Mouse (Mus musculus) c-Kit-positive CD71-positive TER-119-positive erythroid progenitor cells, embryonic 14.5 days (primary cell): Measurements from ENCODE around the gene Pkd1.

Source experiments
- DNase-seq: peaks from one replicate; pipeline ENCODE4 v3.0.0-alpha.2; 2013; ENCODE audit warnings: low spot score

Gene Pkd1

DNA sequence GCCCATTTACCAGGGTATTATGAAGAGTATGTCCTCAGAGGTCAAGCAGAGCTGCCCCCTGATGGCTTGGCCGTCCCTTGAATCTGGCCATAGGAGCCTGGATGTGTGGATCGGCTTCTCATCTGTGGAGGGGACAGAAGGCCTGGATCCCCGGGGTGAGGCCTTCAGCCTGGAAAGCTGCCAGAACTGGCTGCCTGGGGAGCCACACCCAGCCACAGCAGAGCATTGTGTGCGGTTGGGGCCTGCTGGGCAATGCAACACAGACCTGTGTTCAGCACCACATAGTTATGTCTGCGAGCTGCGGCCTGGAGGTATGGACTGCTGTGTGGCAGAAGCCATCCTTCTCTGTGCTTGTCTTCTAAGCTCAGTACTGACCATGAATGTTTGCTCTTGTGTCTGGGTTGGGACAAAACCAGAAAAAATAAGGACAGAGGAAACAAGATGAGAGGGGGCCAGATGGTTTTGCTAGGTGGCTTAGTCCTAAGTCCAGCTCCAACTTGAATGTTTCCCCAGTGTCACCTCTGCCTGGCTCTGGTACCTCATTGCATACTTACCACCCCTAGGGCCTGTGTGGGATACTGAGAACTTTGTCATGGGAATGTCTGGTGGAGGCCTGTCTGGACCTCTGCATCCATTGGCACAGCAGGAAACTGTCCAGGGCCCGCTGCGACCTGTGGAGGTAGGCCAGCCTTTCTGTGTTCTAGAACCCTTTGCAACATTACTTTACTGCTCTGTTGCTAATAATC, 17.6 kb downstream of the Pkd1 start:
- DNase-seq = peak; percentile 43

DNA sequence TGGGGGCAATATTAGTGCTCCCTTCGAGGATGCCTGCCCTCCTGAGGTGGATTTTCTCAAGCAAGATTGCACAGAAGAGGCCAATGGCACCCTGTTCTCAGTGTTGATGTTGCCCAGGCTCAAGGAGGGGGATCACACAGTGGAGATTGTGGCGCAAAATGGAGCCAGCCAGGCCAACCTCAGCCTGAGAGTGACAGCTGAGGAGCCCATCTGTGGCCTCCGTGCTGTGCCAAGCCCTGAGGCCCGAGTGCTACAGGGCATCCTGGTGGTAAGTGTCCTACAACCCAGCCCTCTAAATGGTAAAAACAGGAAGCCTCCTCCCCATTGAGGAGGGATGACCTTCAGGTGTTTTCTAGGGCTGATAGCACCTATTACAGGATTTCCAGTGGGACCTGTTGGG, 20.2 kb downstream of the Pkd1 start:
- no peak for DNase-seq

DNA sequence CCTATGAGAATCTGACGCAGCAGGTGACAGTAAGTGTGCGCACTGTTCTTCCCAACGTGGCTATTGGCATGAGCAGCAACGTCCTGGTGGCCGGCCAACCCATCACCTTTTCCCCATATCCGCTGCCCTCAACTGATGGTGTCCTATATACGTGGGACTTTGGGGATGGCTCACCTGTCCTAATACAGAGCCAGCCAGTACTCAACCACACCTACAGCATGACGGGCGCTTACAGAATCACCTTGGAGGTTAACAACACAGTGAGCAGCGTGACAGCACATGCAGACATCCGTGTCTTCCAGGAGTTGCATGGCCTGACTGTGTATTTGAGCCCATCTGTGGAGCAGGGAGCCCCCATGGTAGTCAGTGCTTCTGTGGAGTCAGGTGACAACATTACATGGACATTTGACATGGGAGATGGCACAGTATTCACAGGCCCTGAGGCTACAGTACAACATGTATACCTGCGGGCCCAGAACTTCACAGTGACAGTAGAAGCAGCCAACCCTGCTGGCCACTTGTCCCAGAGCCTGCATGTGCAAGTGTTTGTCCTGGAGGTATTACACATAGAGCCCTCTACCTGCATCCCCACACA, 23.1 kb downstream of the Pkd1 start:
- no peak for DNase-seq

DNA sequence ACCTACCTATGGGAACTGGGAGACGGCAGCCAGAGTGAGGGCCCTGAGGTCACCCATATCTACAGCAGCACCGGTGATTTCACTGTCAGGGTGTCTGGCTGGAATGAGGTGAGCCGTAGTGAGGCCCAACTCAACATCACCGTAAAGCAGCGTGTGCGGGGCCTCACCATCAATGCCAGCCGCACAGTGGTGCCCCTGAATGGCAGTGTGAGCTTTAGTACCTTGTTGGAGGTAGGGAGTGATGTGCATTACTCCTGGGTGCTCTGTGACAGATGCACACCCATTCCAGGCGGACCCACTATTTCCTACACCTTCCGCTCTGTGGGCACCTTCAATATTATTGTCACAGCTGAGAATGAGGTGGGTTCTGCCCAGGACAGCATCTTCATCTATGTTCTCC, 24.2 kb downstream of the Pkd1 start:
- no peak for DNase-seq

DNA sequence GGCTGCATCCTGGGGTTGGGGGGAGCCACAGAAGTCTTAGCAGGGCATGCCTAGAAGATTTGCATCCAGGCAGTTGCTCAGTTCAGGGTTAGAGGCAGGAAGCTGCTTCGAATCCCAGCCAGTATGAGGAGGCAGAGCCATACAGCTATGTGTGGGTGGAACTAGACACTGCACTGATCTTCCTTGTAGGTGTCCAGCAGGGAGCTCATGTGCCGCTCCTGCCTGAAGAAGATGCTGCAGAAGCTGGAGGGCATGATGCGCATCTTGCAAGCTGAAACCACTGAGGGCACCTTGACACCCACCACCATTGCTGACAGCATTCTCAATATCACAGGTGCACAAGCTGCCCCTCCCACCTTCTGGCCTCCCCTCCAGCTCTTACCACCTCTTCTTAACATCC, 29.9 kb downstream of the Pkd1 start:
- DNase-seq = no peak

DNA sequence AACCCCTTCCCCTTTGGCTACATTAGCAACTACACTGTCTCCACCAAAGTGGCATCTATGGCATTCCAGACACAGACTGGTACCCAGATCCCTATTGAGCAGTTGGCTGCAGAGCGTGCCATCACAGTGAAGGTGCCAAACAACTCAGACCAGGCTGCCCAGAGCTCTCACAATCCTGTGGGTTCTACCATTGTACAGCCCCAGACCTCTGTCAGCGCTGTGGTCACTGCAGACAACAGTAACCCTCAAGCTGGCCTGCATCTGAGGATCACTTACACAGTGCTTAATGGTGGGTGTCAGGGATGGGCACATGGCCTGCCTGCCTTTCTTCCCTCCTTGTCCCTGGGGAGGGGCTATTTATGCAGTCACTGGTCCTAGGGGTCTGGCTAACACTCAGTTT, 30.7 kb downstream of the Pkd1 start:
- no peak for DNase-seq

DNA sequence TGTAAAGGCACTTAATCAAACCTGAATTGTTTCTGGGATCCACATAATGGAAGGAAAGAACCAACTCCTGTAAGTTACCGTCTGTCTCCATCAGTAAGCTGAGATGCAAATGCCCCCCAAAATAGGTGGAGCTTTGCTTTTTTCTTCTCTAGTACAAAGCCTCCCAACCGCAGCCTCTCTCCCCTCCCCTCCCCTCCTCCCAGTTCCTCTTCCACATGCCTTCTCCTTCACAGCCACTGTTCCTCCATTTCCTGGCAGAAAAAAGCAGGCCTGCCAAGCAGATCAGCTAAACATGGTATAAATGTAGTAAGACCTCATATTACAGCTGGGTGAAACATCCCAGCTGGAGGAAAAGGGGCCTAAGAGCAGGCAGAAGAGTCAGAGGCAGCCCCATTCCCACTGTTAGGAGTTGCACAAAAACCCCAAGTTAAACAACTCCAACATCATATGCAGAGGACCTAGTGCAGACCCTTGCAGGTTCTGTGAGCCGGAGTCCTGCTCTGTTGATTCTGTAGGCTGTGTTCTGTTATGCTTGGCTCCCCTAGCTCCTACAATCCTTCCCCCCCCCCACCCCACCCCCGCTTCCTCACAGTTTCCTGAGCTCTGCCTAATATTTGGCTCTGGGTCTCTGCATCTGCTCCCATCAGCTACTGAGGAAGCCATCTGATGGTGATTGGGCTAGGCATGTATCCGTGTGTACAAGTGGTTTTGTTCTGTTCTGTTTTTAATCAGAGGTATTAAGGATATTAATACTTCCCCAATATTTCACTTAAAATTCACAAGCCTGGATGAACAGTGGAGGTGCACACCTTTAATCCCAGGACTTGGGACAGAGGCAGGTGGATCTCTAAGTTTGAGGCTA, 34.2 kb downstream of the Pkd1 start:
- no peak for DNase-seq

DNA sequence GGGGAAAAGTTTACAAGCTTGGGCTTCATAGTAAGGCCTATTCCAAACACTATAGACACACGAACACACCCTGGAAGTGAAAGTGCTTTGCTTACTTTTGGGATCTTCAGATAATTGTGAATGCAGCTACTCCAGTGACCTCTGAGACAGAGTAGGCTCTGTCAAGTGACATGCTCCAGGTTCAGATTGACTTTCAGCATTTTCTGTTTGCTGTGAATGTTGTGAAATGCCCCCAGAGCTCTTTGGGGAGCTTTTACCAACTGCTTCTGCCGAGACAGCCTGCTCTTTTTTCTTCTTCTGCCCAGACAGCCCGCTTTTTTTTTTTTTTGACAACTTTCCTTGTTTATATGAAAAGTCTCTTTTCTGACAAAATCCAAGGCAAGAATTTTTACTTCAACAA, 34.9 kb downstream of the Pkd1 start:
- no peak for DNase-seq

DNA sequence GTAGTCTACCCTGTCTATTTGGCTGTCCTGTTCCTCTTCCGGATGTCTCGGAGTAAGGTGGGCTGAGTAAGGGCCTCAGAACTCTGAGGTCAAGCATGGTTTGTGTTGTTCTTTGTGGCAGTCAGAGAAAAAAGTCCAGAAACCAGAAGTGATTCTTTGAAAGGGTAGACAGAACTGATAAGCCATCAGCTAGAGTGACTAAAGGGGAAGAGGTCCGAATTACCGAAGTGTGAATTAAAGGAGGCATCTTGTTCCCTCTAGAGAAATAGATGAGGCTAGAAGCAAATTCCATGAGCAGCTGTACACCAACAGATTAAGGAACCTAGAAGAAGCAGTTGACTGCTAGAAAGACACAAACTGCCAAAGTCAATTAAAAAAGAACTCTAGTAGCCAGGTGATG, 36.9 kb downstream of the Pkd1 start:
- DNase-seq = no peak

DNA sequence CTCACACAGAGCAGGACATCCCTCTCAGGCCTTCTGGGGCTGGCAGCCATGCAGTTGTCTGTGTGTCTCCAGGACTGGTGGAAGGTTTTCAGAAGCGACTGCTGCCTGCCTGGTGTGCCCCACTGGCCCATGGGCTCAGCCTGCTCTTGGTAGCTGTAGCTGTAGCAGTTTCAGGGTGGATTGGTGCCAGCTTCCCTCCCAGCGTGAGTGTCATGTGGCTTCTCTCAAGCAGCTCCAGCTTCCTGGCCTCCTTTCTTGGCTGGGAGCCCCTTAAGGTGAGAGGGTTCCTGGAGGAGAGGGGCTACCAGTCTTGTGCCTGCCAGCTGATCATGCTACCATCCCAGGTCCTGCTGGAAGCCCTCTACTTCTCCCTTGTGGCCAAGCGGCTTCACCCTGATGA, 41.3 kb downstream of the Pkd1 start:
- DNase-seq = no peak

DNA sequence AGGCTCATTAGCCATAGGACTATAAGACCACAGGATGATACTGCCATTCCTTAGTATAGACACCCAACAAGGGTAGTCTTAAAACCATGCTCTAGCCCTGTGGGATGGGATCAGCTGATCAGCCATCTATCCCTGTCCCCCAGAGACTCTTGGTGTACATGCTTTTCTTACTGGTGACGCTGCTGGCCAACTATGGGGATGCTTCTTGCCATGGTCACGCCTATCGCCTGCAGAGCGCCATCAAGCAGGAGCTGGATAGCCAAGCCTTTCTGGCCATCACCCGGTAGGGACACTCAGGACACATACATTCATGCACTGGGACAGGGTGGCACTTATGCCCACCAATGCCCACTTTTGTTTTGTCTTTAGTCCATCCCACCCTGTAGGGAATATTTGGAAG, 42.1 kb downstream of the Pkd1 start:
- no peak for DNase-seq

DNA sequence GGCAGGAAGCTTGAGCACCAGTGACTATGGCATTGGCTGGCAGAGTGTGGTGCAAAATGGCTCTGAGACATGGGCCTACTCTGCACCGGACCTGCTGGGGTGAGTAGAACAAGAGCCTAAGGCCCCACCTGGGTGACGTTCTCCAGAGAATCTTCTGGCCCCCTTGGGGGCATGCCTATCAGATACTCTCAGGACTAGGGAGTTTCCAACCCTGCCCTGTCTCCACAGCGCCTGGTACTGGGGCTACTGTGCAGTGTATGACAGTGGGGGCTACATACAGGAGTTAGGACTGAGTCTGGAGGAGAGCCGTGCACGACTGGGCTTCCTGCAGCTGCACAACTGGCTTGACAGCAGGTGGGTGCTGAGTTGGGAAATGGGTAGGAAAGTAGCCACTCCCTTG, 43.6 kb downstream of the Pkd1 start:
- DNase-seq = no peak

DNA sequence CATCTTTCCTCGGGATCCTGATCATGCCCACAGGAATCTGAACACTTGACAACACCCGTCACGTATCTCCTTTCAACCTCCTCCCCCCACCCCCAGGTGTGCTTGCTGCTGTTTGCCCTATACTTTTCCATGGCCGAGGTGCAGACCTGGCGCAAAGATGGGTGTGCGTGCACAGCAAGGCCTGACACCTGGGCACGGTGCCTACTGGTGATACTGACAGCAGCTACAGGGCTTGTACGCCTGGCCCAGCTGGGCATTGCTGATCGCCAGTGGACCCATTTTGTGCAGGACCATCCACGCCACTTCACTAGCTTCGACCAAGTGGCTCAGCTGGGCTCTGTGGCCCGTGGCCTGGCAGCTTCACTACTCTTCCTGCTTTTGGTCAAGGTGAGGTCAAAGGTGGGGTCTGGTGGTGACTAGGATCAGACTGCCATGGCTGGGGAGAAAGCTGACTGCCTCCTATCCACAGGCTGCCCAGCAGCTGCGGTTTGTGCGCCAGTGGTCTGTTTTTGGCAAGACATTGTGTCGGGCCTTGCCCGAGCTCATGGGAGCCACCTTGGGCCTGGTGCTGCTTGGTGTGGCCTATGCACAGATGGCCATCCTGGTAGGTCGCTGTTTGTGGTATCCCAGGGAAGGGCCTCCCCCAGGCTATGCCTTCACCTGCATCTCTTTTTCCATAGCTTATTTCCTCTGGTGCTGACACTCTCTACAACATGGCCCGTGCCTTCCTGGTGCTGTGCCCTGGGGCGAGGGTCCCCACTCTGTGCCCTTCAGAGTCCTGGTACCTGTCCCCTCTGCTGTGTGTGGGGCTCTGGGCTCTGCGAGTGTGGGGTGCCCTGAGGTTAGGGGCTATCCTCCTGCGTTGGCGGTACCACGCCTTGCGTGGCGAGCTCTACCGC, 44.6 kb downstream of the Pkd1 start:
- no peak for DNase-seq

DNA sequence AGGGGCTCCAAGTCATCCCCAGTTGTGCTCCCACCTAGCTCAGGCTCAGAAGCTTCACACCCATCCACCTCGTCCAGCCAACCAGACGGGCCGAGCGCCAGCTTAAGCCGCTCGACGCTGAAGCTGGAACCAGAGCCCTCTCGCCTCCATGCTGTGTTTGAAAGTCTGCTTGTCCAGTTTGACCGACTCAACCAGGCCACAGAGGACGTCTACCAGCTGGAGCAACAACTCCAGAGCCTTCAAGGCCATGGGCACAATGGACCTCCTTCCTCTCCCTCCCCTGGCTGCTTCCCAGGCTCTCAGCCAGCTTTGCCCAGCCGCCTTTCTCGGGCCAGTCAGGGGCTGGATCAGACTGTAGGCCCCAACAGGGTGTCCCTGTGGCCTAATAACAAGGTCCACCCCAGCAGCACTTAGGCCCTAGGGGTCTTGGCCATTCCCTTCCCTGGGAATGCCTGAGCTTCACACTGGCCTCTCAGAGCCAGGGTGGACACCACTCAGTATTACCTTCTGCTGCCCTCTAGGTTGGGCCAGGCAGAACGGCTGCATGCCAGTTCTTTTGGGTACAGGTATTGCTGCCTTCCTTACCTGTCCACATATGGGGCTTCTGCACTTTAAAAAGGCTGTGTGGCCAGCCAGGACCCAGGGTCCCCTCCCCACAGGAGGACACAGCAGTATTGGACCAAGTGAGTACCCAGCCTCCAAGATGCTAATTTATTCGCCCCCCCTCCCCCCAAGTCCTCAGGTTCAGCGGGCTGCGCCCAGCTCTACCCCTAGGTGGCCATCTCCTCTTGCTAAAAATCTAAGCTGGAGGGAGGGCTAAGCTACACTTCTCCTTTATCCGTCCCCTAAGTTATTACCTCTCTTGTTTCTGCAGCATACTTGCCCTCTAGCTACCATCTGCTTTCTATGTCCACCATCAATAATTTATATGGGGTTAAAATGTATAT, 45.8 kb downstream of the Pkd1 start:
- DNase-seq = no peak

DNA sequence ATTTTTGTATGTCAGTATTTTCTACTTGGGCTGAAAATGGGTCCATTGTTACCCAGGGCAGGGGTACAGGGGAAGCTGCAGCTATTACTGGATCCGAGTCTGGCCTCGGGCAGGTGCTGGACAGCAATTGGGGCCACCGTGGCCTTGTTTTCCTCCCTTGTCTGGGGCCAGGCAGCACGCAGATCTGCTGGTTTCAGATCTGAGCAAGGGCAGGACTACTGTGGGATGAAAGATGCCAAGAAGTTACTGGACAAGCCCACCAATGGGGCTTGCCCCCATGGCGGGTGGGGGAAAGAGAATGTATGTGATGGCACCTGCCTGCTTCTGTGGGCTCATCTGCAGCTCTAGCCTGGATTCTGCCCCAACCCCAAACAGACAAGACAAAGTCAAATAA, 46.4 kb downstream of the Pkd1 start:
- no peak for DNase-seq

DNA sequence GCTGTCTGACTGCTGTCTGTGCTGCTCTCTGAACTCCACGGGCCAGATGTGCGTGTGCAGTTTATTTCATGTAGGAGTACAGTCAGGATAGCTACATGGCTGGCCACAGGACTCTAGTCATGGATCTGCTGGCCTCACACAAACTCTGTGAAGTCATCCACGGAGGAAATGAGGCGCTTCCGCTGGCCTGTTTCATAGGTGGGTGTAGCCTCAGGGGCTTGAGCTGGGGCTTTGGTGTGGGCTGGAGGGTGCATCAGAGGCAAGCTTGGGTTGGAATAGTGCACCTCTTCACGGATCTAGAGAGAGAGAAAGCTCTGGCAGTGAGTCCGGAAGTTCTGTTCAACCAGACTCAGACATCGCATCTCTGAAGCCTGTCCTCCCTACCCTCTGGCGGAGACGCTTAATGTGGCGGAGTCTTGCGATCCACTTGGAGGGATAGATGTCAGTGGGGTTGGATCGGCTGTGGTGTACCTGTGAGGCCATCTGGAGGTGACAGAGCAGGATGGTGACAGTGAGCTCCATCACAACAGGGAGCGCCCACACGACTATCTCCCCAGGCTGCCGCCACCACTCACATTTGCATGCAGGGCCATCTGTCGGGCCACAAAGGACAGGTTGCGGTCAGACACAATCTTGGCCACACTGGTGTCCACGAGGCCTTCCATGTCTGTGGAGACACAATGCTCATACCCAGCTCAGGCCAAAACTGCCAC, 47.0 kb downstream of the Pkd1 start:
- DNase-seq = no peak

DNA sequence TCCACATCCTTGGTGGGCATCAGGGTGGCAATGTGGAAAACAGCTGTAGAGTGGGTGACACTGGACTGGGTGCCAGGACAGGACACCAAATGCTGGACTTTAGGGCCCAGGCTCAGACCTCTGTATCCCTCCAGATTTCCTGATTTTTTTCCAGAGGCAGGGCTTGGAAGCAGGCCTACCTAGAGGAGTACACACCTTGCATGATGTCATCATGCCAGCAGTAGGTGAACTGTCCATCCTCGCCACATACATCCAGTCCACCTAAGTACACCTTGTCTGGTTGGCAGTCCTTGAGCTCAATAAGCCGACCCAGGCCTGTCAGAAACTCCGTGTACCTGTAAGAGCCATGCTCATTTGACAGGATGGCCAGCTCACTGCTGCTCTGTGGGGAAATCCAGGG, 48.4 kb downstream of the Pkd1 start:
- DNase-seq = no peak

DNA sequence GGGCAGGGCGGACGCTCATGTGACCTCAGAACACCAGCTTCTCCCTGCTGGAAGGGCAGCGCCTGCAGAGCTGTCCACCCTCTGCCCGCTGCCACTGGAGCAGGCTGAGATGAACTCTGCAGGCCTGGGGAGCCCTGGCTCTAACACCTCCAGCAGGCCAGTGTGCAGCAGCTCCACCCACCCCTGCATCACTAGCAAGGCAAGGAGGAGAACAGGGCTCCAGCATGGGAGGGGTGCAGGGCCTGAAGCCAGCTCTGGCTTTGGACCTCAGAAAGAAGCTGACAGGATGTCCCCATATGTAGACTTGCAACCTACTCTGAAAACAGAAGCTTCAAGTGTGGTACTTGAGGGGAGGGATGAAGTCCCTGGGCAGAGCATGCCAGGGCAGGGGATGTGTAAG, 50.9 kb downstream of the Pkd1 start:
- no peak for DNase-seq

DNA sequence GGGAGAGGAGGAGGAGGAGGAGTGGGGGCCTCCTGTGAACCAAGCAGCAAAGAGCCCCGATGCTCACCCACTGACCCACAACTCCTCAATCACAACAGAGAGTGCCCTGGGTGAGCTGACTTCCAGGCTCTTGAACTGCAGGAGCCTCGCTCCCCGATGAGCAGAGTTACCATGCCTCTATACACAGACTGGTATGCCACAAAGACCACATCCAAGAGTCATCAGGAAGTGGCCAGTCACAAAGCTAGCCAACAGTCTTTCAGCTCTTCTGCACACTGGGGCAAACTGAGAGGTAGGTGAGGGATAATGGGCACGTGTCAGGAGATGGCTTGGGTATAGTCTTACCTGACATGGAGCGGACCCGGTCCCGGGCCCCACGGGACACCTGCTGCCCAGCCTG, 54.3 kb downstream of the Pkd1 start:
- DNase-seq = no peak

DNA sequence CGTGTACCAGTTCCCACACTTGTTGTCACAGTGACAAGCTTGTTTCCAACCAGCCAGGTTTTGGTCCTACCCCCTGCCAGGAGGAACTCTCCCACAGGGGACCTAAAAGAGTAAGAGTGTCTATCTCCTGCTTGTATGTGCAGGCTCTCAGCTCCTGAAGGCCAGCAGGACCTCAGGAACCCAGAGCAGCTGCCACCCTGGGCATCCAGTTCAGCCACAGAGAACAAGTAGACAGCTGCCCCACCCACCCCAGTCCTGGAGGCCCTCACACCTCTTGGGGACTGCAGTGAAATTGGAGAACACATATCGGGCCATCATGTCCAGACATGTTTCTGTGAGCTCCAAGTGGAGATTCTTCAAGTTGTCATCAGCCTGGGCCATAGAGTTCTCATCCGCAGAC, 54.9 kb downstream of the Pkd1 start:
- DNase-seq = no peak
